Mouse (Mus musculus): ENCODE data around the gene Raet1d. TPM values are rescaled to one million over a fixed set of nuclear protein-coding genes. Genes with fewer than 3 reads are reported as not detected.

Raet1d gene
- polyA plus RNA-seq (2014; fragmentation: Illumina TruSeq; extraction: RNeasy Lipid Tissue Mini Kit (QIAGEN cat#74804)), result 25.5 TPM

GRCm38 (mm10) chr10:22360252-22360651 is at the start of gene Raet1d:
Gene Raet1d, plus strand, starts transcription at chr10:22360552.

Other genes starting within 250 kb of the Raet1d start
- 0.86 TPM for gene E030030I06Rik, start 211.3 kb upstream of the Raet1d start, polyA plus RNA-seq (2014; fragmentation: Illumina TruSeq; extraction: RNeasy Lipid Tissue Mini Kit (QIAGEN cat#74804))
- 13.8 TPM for gene Raet1e, start 202.0 kb upstream of the Raet1d start, polyA plus RNA-seq (2014; fragmentation: Illumina TruSeq; extraction: RNeasy Lipid Tissue Mini Kit (QIAGEN cat#74804))
- gene H60b, start 202.0 kb upstream of the Raet1d start, polyA plus RNA-seq (2014; fragmentation: Illumina TruSeq; extraction: RNeasy Lipid Tissue Mini Kit (QIAGEN cat#74804)), result 25.1 TPM